Mouse (Mus musculus) activated CD4-positive, CD25-positive, alpha-beta regulatory T cell, adult 9 weeks (primary cell): ENCODE measurements around the gene Prkcq. TPM values are rescaled to one million over a fixed set of nuclear protein-coding genes. Genes with fewer than 3 reads are reported as not detected.

Experiments used
- polyA plus RNA-seq: library from polyadenylated mRNA; unstranded; fragments of 100-300 nt; shearing (Covaris generic); gene quantifications from one replicate; pipeline ENCODE4 v1.2.1, GENCODE M21; 2017

Prkcq gene
- polyA plus RNA-seq, result 173 TPM

GRCm38 (mm10) chr2:11171754-11172501, at the start of gene Prkcq:
TSS of gene Prkcq (plus strand) at chr2:11172108.

